Mouse (Mus musculus) testis, postnatal 14 days (tissue): ENCODE measurements around the gene Ssr2.

ENCODE experiments used
- DNase-seq: peaks from one replicate; pipeline ENCODE4 v3.0.0; 2021; ENCODE audit warnings: low spot score

Ssr2 gene

DNA sequence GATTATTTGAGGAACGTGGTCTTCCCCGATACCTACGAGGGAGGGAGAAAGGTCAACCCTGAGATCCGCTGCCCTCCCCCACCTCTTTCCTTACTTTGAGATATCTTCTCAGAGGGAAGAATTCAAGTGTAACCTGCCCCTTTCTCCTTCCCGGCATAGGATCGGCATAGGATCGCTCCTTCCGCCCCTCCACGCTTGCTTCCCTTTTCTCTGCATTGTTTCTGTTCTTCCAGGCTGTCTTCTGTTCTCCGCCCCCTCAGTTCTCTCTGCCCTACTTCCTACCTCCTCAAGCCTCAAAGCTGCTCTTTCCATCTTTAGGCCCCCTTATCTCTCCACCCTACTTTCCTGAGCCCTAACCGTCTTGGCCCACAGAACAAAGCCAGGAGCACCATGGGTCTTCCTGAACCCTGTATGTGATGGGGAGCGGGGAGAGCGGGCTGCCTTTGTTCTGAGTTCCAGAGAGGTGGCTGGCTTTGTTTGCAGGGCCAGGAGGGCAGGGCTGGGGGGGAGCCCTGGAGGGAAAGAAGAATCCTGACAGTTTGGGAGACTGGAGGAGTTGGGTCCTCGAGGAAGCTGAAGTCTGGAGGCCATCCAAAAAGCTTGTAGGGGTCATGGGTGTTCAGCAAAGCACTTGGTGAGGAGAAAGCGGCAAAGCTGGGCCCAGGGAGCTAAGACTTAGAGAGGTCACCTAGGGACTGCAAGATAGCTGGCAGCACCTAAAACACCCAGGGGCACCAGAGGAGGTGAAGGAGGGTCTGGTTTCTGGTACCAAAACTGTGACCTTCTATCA, 47.9 kb downstream of the Ssr2 start:
- no peak for DNase-seq

- no peak for DNase-seq
Measured at GRCm38 (mm10) chr3:88624324-88624723, 48.6 kb downstream of the Ssr2 start.

GRCm38 (mm10) chr3:88624951-88625350, 49.3 kb downstream of the Ssr2 start:
- no peak for DNase-seq

DNA sequence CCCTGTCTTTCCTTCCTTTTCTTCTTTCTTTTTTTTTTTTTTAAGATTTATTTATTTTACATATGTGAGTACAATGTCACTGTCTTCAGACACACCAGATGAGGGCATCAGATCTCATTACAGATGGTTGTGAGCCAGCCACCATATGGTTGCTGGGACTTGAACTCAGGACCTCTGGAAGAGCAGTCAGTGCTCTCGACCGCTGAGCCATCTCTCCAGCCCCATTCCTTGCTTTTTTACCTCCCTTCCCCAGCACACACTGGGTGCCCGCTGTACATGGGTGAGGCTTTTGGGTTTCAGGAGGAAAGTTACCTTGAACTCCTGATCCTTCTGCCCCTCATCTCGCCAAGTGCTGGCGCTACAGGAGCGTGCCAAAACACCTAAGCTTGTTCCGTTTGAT, 49.9 kb downstream of the Ssr2 start:
- DNase-seq, result no peak

GRCm38 (mm10) chr3:88626316-88626715, 50.6 kb downstream of the Ssr2 start:
- DNase-seq, result no peak

DNA sequence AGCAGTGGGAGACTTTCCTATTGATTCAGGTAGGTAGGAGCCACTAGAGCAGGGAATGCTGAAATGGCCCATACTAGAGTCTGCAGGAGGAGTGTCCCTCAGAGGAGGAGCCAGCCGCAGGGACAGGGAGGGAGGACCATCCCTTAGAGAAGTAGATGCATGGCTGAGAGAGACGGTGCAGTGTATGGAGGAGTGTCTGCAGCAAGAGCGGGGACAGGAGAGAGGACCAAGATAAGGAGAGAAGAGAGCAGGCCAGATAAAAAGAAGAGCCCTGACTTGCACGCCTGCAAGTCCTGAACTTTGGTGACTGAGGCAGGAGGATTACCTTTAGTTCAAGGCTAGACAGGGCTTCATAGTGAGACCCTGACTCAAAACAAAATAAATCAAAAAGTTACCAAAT, 51.4 kb downstream of the Ssr2 start:
- DNase-seq, result peak; percentile 54

DNA sequence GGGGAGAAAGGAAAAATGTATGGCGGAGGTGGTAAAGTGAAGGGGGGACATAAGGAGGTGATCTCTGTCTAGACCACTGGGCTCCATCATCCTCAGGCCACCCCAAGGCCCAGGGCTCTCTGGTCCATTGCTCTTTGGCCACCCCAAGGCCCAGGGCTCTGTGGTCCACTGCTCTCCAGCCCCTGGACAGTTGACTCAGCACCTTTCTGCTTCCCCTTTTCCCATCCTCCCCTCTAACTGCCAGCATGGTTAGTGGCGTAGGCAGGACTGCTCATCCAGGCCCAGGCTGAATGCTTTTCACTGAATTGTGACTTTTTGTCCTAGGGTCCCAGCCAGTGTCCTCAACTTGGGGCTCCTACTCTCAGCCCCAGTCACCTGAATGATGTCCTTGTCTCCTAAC, 51.9 kb downstream of the Ssr2 start:
- DNase-seq, result no peak

- DNase-seq, result no peak
Measured at GRCm38 (mm10) chr3:88628766-88629165, 53.1 kb downstream of the Ssr2 start.

GRCm38 (mm10) chr3:88629244-88629643, 53.6 kb downstream of the Ssr2 start:
- no peak for DNase-seq

DNA sequence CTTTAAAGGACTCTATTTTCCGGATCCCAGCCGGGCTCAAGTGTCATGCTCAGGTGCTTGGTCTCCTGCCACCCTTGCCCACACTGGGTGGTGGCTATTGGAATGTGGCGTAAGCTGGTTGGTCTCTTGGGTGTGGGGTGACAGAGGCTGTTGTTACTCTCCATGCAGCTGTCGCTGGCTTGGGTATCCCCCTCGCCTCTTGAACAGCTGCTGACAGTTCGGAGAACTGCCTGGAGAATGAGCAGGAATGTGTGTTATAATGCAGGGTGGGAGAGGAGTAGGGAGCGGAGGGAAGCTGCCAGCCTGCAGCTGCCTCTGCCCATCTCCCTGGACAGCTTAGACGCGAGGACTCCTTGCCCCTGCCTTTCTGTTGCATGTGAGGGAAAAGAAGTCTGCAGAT, 54.3 kb downstream of the Ssr2 start:
- DNase-seq, result no peak

- DNase-seq, result no peak
Measured at GRCm38 (mm10) chr3:88630849-88631341, 55.2 kb downstream of the Ssr2 start.

DNA sequence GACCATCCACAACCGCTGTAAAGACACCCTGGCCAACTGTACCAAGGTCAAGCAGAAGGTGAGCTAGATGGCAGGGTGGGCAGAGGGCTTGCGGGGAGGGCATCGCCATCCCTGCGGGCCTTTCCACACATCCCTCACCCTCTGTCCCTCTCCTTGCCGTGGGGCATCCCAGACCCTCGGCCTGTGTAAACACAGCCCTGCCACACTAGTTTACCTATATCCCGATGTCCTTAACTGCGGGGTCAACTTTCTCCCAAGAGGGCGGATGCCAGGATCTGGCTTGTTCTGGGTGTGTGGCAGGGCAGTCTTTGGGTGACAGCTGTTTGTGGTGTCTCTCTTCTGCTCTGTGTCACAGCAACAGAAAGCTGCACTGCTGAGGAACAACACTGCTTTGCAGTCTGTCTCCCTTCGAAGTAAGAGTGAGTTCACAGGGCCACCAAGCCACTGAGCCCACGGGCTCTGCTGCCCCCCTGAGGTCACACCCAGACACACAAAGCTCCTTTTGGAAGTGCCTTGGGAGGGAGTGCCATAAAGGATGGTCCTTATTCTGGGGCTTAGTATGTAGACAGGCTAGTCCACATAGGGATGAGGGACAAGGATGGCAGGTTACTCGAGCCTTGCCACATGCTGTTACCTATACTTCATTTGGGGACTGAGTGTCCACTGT, 56.4 kb downstream of the Ssr2 start:
- DNase-seq, result no peak

- no peak for DNase-seq
Measured at GRCm38 (mm10) chr3:88633056-88633455, 57.4 kb downstream of the Ssr2 start.

DNA sequence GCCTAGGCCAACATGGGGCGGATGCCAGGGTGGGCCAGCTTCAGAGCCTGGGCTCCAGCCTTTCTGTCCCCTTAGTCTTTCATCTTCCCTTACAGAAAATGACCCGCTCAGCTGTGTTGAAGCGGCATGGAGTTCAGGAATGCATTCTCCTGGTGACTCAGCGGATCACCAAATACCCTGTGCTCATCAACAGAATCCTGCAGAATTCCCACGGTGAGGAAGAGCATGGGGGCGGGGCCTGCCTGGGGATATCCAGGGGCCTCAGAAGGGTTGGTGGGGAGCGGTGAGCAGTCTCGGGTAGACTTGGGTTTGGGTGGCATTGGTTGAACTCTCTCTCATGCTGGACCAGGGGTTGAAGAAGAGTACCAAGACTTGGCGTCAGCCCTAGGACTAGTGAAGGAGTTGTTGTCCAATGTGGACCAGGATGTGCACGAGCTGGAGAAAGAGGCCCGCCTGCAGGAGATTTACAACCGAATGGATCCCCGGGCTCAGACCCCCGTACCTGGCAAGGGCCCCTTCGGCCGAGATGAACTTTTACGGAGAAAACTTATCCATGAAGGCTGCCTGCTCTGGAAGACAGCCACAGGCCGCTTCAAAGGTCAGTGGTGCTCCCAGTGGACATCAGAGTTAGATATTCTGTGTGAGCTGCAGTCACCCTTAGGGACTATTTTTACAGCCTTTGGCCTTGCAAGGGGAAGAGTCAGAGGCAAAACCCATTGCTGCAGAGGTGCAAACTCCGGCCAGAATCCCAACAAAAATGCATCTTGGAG, 60.0 kb downstream of the Ssr2 start:
- no peak for DNase-seq

DNA sequence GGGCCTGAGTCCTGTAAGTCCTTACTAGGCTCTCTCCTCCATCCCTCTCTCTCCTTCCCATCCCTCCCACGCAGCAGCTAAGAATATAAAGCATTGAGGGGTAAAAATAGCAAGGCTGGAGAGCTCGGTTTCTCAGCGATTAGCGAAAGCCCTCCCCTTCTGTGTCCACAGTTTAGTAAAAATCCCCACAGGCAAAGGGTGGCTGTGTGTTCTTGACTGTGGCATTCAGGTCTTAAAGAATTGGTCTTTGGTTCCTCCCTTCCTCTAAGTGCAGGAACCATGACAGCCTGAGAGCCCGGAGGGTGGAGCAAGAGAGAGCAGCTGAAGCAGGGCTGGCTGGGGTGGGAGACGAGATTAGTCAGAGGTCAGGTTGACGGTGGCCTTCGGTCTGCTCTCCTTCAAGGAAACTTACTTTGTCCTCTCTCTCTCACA, 60.9 kb downstream of the Ssr2 start:
- DNase-seq, result peak; percentile 62

GRCm38 (mm10) chr3:88637134-88637533, 61.5 kb downstream of the Ssr2 start:
- DNase-seq, result no peak
